7 mouse cellular contexts compared by ENCODE assay signal in the genomic region with DNA sequence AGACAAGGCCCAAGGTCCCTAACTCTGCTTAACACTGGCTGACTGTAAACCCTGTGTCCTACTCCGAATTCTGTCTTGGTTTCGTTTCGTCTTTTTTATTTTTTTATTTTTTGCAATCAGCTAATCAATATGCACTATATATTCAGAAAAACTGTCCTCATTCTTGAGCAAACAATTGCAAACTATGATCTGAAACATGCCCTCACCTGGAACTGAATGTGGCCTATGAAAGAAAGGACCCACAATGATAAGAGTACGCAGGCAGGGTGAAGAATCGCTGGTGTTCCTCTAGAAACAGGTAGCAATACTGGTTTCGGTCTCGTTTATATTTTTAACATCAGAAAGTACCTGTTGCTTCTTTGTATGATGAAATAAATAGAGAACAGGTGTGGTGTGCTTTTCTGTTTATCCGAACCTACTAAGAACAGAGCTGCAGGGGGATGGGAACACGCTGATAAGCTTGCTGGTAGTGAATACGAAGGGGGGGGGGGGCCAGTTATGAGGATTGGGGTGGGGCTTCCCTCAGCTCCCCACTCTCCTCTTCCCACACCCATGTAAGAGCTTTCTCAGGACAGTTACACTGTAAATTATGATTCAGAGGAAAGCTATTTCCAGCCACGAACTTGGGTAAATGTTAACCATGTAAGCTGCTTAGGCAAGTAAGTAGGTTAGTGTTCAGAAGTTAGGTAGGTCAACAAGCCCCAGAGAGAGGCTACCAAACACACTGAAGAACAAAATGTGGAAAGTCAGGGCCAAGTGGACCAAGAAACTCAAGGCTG.
DNase-seq lines count a peak whose midpoint lies in the region; ATAC-seq and TF ChIP-seq lines count a peak whose summit lies in the region.

No protein-coding gene starts in this region.

- no peak for TF ChIP-seq CTCF in left cerebral cortex, adult 2 months (IDR thresholded peaks at IDR 0.05)
- no peak for TF ChIP-seq CTCF in ES-Bruce4 (IDR thresholded peaks at IDR 0.05; ENCODE audit: low read depth, low read length)
- TF ChIP-seq CTCF in cortical plate, adult 2 months (IDR thresholded peaks at IDR 0.05; ENCODE audit: extremely low read depth, insufficient read depth, low read length), result no peak

- ATAC-seq in liver, embryonic 16.5 days (ENCODE audit: low read depth), result peak; percentile 50
- ATAC-seq in granulocyte monocyte progenitor cell, adult 5-6 weeks (replicated peaks; ENCODE audit: poor library complexity, severe bottlenecking), result no peak

- H3K4me1 ChIP-seq in ES-Bruce4 (ENCODE audit: control insufficient read depth, insufficient read depth, low read length), result peaks cover 11% of the 10 kb centered on the region
- H3K4me1 ChIP-seq in cortical plate, adult 2 months (ENCODE audit: control insufficient read depth, insufficient read depth, low read length), result peaks cover 6% of the 10 kb centered on the region; the same call in 1 of the 2 replicates
- H3K4me1 ChIP-seq in liver, embryonic 16.5 days (ENCODE audit: control insufficient read depth, low read depth, low read length), result peaks cover 30% of the 10 kb centered on the region

- TF ChIP-seq EP300 in ES-Bruce4 (IDR thresholded peaks at IDR 0.05; ENCODE audit: insufficient read depth, low read depth, low read length), result no peak

- H3K4me2 ChIP-seq in liver, embryonic 16.5 days (ENCODE audit: low read depth, low read length), result peak overlapping the region; percentile 51

- DNase-seq in left cerebral cortex, adult 2 months (ENCODE audit: extremely low spot score in 1 of 2, low spot score in 2 of 2), result no peak
- DNase-seq in left cerebral cortex, postnatal 36 days (ENCODE audit: low spot score in 2 of 2), result no peak
- no peak for DNase-seq in spleen, adult 12 weeks (ENCODE audit: low spot score)

- WGBS in liver, embryonic 16.5 days (ENCODE audit: insufficient replicate concordance), result 27% methylated on average over 11 of the region's 11 CpGs

- no peaks in the 10 kb centered on the region for H3K9me3 ChIP-seq in ES-Bruce4 (replicated peaks; ENCODE audit: control insufficient read depth, insufficient read depth, low read length, poor library complexity, severe bottlenecking)
- H3K9me3 ChIP-seq in liver, embryonic 16.5 days (replicated peaks; ENCODE audit: control insufficient read depth, low read length), result no peaks in the 10 kb centered on the region

- no peak for TF ChIP-seq POLR2A in ES-Bruce4 (IDR thresholded peaks at IDR 0.05; ENCODE audit: insufficient read depth, low read length)
- no peak for TF ChIP-seq POLR2A in cortical plate, adult 2 months (IDR thresholded peaks at IDR 0.05; ENCODE audit: extremely low read depth, insufficient read depth, low read length)

- no peaks in the 10 kb centered on the region; the same call in none of the 2 replicates for H3K36me3 ChIP-seq in ES-Bruce4 (ENCODE audit: control insufficient read depth, insufficient read depth, low read length, poor library complexity, severe bottlenecking)
- no peaks in the 10 kb centered on the region for H3K36me3 ChIP-seq in liver, embryonic 16.5 days (ENCODE audit: control insufficient read depth, insufficient read depth)

- H3K27me3 ChIP-seq in ES-Bruce4 (ENCODE audit: control insufficient read depth, insufficient read depth, low read length, poor library complexity, severe bottlenecking), result no peaks in the 10 kb centered on the region
- H3K27me3 ChIP-seq in liver, embryonic 16.5 days (ENCODE audit: control insufficient read depth, insufficient read depth, low read depth, low read length), result no peaks in the 10 kb centered on the region

- no peak overlapping the region for H3K4me3 ChIP-seq in left cerebral cortex, adult 2 months
- no peak overlapping the region for H3K4me3 ChIP-seq in ES-Bruce4 (ENCODE audit: low read depth, low read length)
- no peak overlapping the region for H3K4me3 ChIP-seq in cortical plate, adult 2 months (ENCODE audit: insufficient read depth, low read length)
- peak overlapping the region; percentile 20 for H3K4me3 ChIP-seq in liver, embryonic 16.5 days (ENCODE audit: low read depth, low read length)

- intact Hi-C loops in left cerebral cortex, adult 2 months (cut with DNase I), result no loop called here
- intact Hi-C loops in left cerebral cortex, postnatal 36 days (cut with DNase I), result no loop called here

- H3K9ac ChIP-seq in ES-Bruce4 (ENCODE audit: low read depth, poor library complexity, severe bottlenecking), result no peak overlapping the region
- peak overlapping the region; percentile 17 for H3K9ac ChIP-seq in liver, embryonic 16.5 days (ENCODE audit: low read depth, low read length)

- peak overlapping the region; percentile 67 for H3K27ac ChIP-seq in left cerebral cortex, adult 2 months
- H3K27ac ChIP-seq in ES-Bruce4 (ENCODE audit: insufficient read depth, low read length), result peak overlapping the region; percentile 53
- H3K27ac ChIP-seq in cortical plate, adult 2 months (ENCODE audit: insufficient read depth, low read length), result peak overlapping the region; percentile 42
- peak overlapping the region; percentile 62 for H3K27ac ChIP-seq in liver, embryonic 16.5 days (ENCODE audit: low read length)
